Mouse (Mus musculus): ENCODE results near the gene Syt1. TPM values are rescaled to one million over a fixed set of nuclear protein-coding genes. Genes with fewer than 3 reads are reported as not detected.

Gene Syt1
- 0.27 and 0.33 TPM in 2 replicates for polyA plus RNA-seq (2015; fragmentation: Nextera tagmentation; extraction: Ambion mirVana)

- peaks cover 11% of the 10 kb centered on the region; the same call in 1 of the 2 replicates for H3K27me3 ChIP-seq (ENCODE audit: insufficient read depth, low read length)
- under 1% methylated on average over 36 of the region's 37 CpGs for WGBS
- peak within 1 kb of the TSS; percentile 32 for H3K4me3 ChIP-seq (replicated peaks; ENCODE audit: low read depth, low read length)
- DNase-seq (ENCODE audit: low spot score) (peak; percentile 44), ATAC-seq (replicated peaks; ENCODE audit: low FRiP score, low read depth) (peak; percentile 90)
- H3K9me3 ChIP-seq (replicated peaks; ENCODE audit: low read length): no peaks in the 10 kb centered on the region
- no peak within 1 kb of the TSS for H3K27ac ChIP-seq
- no peak within 1 kb of the TSS for H3K9ac ChIP-seq (ENCODE audit: low read depth, low read length)
- H3K4me2 ChIP-seq (ENCODE audit: low read length): peak within 1 kb of the TSS; percentile 65
- H3K4me1 ChIP-seq (replicated peaks; ENCODE audit: insufficient read depth, low read length): peaks cover 6% of the 10 kb centered on the region; the same call in 1 of the 2 replicates
- H3K36me3 ChIP-seq (ENCODE audit: insufficient read depth, low read length): no peaks in the 10 kb centered on the region
- TF ChIP-seq CTCF (IDR thresholded peaks at IDR 0.05; ENCODE audit: low read depth): no peak
Measured at GRCm38 (mm10) chr10:109010241-109011193, at the start of gene Syt1. Gene Syt1 (minus strand): TSS chr10:109010982.

- no peak for ATAC-seq (replicated peaks; ENCODE audit: low FRiP score, low read depth)
Measured at GRCm38 (mm10) chr10:109056500-109056899, 45.7 kb upstream of the Syt1 start.

DNA sequence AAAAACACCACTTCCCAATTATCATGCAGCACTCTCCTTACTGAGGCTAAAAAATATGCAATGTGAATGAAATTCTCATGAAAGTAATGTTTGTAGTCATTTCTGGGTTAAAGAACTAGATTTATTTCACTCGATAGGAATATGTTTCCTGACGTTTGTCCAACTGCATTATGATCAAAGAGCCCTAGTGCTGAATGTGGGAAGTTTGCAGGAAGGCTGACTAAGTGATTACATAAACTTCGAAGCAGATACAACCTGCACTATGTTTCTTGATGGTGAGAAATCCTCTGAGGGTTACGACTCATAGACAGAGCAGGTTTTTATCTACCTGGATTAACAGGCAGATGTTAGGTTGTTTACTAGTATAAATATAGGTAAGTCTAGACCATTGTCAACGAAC lies 36.8 kb upstream of the Syt1 start:
- no peaks in the 10 kb centered on the region for H3K4me1 ChIP-seq (replicated peaks; ENCODE audit: insufficient read depth, low read length)
- no peak overlapping the region for H3K4me2 ChIP-seq (ENCODE audit: low read length)
- no peak overlapping the region for H3K27ac ChIP-seq
- no peak overlapping the region for H3K4me3 ChIP-seq (replicated peaks; ENCODE audit: low read depth, low read length)
- ATAC-seq (replicated peaks; ENCODE audit: low FRiP score, low read depth) (no peak), DNase-seq (ENCODE audit: low spot score) (no peak)
- H3K9me3 ChIP-seq (replicated peaks; ENCODE audit: low read length): no peaks in the 10 kb centered on the region
- H3K36me3 ChIP-seq (ENCODE audit: insufficient read depth, low read length): no peaks in the 10 kb centered on the region
- TF ChIP-seq CTCF (IDR thresholded peaks at IDR 0.05; ENCODE audit: low read depth): no peak
- no peak overlapping the region for H3K9ac ChIP-seq (ENCODE audit: low read depth, low read length)
- no peaks in the 10 kb centered on the region for H3K27me3 ChIP-seq (ENCODE audit: insufficient read depth, low read length)
- 72% methylated on average over 5 of the region's 5 CpGs for WGBS

More at GRCm38 (mm10) chr10:109056500-109056899, 45.7 kb upstream of the Syt1 start:
- no peaks in the 10 kb centered on the region for H3K4me1 ChIP-seq (replicated peaks; ENCODE audit: insufficient read depth, low read length)
- H3K27me3 ChIP-seq (ENCODE audit: insufficient read depth, low read length): no peaks in the 10 kb centered on the region
- H3K4me2 ChIP-seq (ENCODE audit: low read length): no peak overlapping the region
- H3K9me3 ChIP-seq (replicated peaks; ENCODE audit: low read length): no peaks in the 10 kb centered on the region
- H3K9ac ChIP-seq (ENCODE audit: low read depth, low read length): no peak overlapping the region
- no peak overlapping the region for H3K4me3 ChIP-seq (replicated peaks; ENCODE audit: low read depth, low read length)
- 72% methylated on average over 6 of the region's 6 CpGs for WGBS
- H3K36me3 ChIP-seq (ENCODE audit: insufficient read depth, low read length): no peaks in the 10 kb centered on the region
- H3K27ac ChIP-seq: no peak overlapping the region
- no peak for TF ChIP-seq CTCF (IDR thresholded peaks at IDR 0.05; ENCODE audit: low read depth)
- DNase-seq (ENCODE audit: low spot score): no peak

GRCm38 (mm10) chr10:109046988-109047387 lies 36.2 kb upstream of the Syt1 start:
- no peaks in the 10 kb centered on the region for H3K4me1 ChIP-seq (replicated peaks; ENCODE audit: insufficient read depth, low read length)
- H3K9me3 ChIP-seq (replicated peaks; ENCODE audit: low read length): no peaks in the 10 kb centered on the region
- no peak overlapping the region for H3K9ac ChIP-seq (ENCODE audit: low read depth, low read length)
- no peak overlapping the region for H3K4me2 ChIP-seq (ENCODE audit: low read length)
- TF ChIP-seq CTCF (IDR thresholded peaks at IDR 0.05; ENCODE audit: low read depth): no peak
- DNase-seq (ENCODE audit: low spot score) (no peak), ATAC-seq (replicated peaks; ENCODE audit: low FRiP score, low read depth) (no peak)
- no peak overlapping the region for H3K27ac ChIP-seq
- H3K27me3 ChIP-seq (ENCODE audit: insufficient read depth, low read length): no peaks in the 10 kb centered on the region
- H3K4me3 ChIP-seq (replicated peaks; ENCODE audit: low read depth, low read length): no peak overlapping the region
- no peaks in the 10 kb centered on the region for H3K36me3 ChIP-seq (ENCODE audit: insufficient read depth, low read length)
- WGBS: 80% methylated on average over 2 of the region's 2 CpGs

DNA sequence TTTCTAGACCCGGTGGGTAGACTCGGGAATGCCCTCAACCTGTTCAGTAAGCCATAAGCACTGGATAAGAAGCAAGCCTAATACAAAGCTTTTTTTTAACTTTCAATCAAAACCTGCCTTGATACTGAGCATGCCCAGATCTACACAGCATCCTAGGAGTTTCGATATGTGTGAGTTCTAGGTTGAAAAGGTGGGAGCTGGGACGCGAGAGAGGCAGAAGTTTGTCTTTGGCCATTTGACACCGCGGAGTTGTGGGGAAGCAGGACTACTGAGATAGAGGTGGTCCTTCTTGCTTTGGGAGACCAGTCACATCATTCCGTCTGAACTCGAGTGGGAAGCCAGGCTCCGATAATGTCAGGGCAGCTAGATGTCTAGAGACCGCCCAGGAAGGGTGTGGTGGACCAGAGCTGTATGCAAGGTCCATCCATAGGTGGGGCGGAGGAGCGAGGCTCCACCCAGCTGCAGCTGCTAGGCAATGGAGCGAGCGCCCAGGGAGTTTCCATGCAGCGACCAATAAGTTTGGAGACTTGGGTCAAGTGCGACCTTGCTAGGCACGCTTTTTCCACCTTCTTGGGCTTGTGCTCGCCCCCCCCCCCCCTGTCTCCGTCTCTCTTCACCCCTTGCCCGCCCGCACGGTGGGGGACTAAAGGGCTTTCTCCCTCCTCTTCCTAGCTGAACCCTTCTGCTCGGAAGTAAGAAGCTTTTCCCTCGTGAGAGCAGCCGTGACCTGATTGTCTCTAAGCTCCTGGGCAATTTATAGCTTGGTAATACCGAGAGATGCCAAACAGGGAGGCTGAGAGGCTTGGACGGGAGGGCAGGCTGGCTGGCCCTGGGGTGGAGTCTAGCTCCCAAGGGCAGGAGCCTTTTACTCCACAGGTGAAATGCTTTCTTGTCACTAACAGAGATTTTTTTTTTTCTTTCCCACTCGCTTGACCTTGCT lies 714 bp upstream of the Syt1 start:
- DNase-seq (ENCODE audit: low spot score) (peak; percentile 25), ATAC-seq (replicated peaks; ENCODE audit: low FRiP score, low read depth) (peak; percentile 65)
- no peak; the same call in 1 of the 2 replicates for TF ChIP-seq CTCF (IDR thresholded peaks at IDR 0.05; ENCODE audit: low read depth)
- Histone ChIP-seq H3K4me1 (replicated peaks; ENCODE audit: insufficient read depth, low read length) (peaks cover 6% of the 10 kb centered on the region; the same call in 1 of the 2 replicates), H3K9me3 (replicated peaks; ENCODE audit: low read length) (no peaks in the 10 kb centered on the region), H3K4me3 (replicated peaks; ENCODE audit: low read depth, low read length) (peak overlapping the region; percentile 32), H3K27me3 (ENCODE audit: insufficient read depth, low read length) (peaks cover 11% of the 10 kb centered on the region; the same call in 1 of the 2 replicates), H3K27ac (no peak overlapping the region), H3K4me2 (ENCODE audit: low read length) (peak overlapping the region; percentile 65), H3K36me3 (ENCODE audit: insufficient read depth, low read length) (no peaks in the 10 kb centered on the region), H3K9ac (ENCODE audit: low read depth, low read length) (no peak overlapping the region)
- WGBS: 2% methylated on average over 28 of the region's 29 CpGs

DNA sequence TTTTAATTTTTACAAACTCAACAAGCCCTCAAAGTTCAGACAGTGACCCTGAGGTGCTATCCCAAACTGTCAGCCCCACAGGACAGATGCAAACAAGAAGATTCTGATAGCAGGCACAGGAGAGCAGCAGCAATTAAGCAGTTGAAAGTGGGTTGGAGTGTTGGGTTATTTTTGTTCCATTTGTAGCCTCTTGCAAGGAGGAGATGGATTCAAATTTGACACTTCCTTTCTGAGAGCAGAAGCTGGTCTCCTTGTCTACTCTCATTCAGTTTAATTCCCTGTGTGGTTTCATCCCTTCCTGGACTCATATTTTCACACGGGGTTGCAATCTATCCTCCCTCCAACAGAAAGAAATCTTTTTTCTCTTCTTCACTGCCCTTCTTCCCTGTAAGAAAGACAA lies 951 bp downstream of the Syt1 start:
- Histone ChIP-seq H3K36me3 (ENCODE audit: insufficient read depth, low read length) (no peaks in the 10 kb centered on the region), H3K27me3 (ENCODE audit: insufficient read depth, low read length) (peaks cover 11% of the 10 kb centered on the region; the same call in 1 of the 2 replicates), H3K27ac (no peak overlapping the region), H3K4me2 (ENCODE audit: low read length) (no peak overlapping the region), H3K4me1 (replicated peaks; ENCODE audit: insufficient read depth, low read length) (peaks cover 6% of the 10 kb centered on the region; the same call in 1 of the 2 replicates), H3K4me3 (replicated peaks; ENCODE audit: low read depth, low read length) (no peak overlapping the region), H3K9ac (ENCODE audit: low read depth, low read length) (no peak overlapping the region), H3K9me3 (replicated peaks; ENCODE audit: low read length) (no peaks in the 10 kb centered on the region)
- TF ChIP-seq CTCF (IDR thresholded peaks at IDR 0.05; ENCODE audit: low read depth): no peak
- 0% methylated on average over 1 of the region's 1 CpGs for WGBS
- ATAC-seq (replicated peaks; ENCODE audit: low FRiP score, low read depth): no peak
- DNase-seq (ENCODE audit: low spot score): no peak

All from kidney, postnatal 0 days (tissue).